Mouse (Mus musculus) embryonic facial prominence, embryonic 15.5 days (tissue): ENCODE results near the gene Vmn1r4. TPM values are rescaled to one million over a fixed set of nuclear protein-coding genes. Genes with fewer than 3 reads are reported as not detected.

Experiments
- ATAC-seq: fragments of 200-750 bp; cut with Nextera tagmentation; 2 replicates; pipeline ENCODE4 v1.8.0; 2017; ENCODE audit warnings: low read depth, moderate TSS enrichment; ENCODE audit not compliant: insufficient number of reproducible peaks, low FRiP score, low TSS enrichment
- H3K27ac ChIP-seq: fragments of 300-500 bp; sonication (generic); replicated peaks from 2 replicates; pipeline ENCODE4 v1.5.1; 2015; ENCODE audit warnings: mild to moderate bottlenecking, inconsistent platforms
- H3K27me3 ChIP-seq: fragments of 300-500 bp; sonication (generic); 2 replicates; pipeline ENCODE4 v1.6.1; 2015; ENCODE audit warnings: inconsistent platforms
- H3K36me3 ChIP-seq: fragments of 300-500 bp; sonication (generic); 2 replicates; pipeline ENCODE4 v1.6.1; 2015; ENCODE audit warnings: mild to moderate bottlenecking, inconsistent platforms
- H3K4me1 ChIP-seq: fragments of 300-500 bp; sonication (generic); 2 replicates; pipeline ENCODE4 v1.6.1; 2015; ENCODE audit warnings: inconsistent platforms
- H3K4me2 ChIP-seq: fragments of 300-500 bp; sonication (generic); replicated peaks from 2 replicates; pipeline ENCODE4 v1.6.1; 2015; ENCODE audit warnings: mild to moderate bottlenecking, inconsistent platforms
- H3K4me3 ChIP-seq: fragments of 300-500 bp; sonication (generic); replicated peaks from 2 replicates; pipeline ENCODE4 v1.5.1; 2015; ENCODE audit warnings: mild to moderate bottlenecking, inconsistent platforms
- H3K9ac ChIP-seq: fragments of 300-500 bp; sonication (generic); 2 replicates; pipeline ENCODE4 v1.6.1; 2015; ENCODE audit warnings: inconsistent platforms
- H3K9me3 ChIP-seq: fragments of 300-500 bp; sonication (generic); replicated peaks from 2 replicates; pipeline ENCODE4 v1.6.1; 2016; ENCODE audit warnings: inconsistent platforms
- WGBS: fragments of 180-500 bp; shearing (Covaris S2); methylation state at CpG from one replicate; pipeline ENCODE4 v1.1.7; 2015; 5-methylcytosine and 5-hydroxymethylcytosine counted together
- polyA plus RNA-seq: library from polyadenylated mRNA; unstranded; fragments of >200 nt; fragmentation: Nextera tagmentation; extraction: Ambion mirVana; gene quantifications from 2 replicates; pipeline ENCODE4 v1.2.1, GENCODE M21; 2015

The Vmn1r4 gene
- polyA plus RNA-seq, 1 experiment from 2014 or later: 0.31 TPM

DNA sequence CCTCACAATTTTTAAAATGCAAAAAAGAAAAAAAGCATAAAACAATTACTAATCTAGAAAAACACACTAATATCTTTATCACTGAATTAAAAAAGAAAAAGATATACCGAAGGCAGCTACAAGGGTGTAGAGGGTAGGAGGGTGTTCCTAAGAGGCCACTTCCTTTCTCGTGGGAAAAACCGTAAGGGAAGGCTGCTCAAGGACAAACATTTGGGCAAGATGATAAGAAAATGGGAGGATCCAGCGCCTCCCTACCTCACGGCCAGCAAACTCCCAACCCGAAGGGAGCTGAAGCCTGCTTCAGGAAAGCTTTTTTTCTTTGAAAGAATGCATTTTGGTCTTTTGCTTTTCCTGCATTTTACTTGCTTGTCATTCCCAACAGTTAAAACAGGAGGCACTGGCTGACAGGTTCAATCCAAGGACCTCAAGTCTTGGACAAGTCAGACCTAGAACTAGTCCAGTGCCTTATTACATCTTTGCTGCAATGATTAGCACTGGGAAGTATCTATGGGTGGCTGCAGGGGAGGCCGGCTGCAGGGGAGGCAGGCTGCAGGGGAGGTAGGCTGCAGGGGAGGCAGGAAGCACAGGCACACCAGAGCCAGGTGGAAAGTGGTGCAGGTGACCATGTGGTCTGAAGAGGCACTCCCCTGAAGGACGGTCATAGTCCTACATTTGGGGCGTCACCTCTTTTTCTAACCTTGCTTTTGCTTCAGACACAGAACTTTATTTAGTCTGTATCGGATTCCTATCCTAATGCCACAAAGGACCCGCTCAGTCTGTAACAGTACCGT lies 6.0 kb upstream of the Vmn1r4 start:
- no peak overlapping the region for H3K4me2 ChIP-seq
- H3K4me1 ChIP-seq: peaks cover 18% of the 10 kb centered on the region
- no peak for ATAC-seq
- no peaks in the 10 kb centered on the region for H3K9me3 ChIP-seq
- WGBS: 73% methylated on average over 12 of the region's 12 CpGs
- no peak overlapping the region for H3K4me3 ChIP-seq
- H3K9ac ChIP-seq: no peak overlapping the region
- no peaks in the 10 kb centered on the region for H3K36me3 ChIP-seq
- no peaks in the 10 kb centered on the region for H3K27me3 ChIP-seq
- H3K27ac ChIP-seq: no peak overlapping the region

DNA sequence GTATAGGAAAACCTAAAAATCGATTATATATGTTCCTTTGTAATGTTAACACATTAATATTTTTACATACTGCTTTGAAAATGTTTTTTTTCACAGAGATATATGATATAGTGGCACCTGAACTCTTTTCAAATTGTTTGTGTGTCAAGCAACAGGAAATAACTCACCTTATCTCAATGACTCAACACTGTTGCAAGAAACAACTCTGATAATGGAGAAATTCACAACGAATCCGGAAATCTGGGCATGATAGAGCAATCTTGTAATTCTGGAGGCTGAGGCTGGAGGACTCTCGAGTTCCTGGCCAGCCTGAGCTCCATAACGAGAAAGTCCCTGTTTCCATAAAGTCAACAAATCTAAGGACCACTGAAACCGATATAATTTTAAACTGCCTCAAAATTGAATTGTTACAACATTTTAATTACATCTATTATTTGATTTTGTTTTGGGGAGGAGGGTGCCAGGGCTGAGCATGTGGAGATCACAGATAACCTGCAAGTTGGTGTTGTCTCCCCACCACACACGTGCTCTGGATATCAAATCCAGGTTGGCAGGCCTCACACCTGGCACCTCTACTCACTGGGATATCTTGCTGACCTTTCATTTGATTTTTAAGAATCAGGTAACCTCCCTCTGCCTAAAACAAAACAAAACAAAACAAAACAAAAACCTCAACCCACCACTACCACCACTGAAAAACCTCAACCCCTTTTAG lies 4.3 kb upstream of the Vmn1r4 start:
- WGBS: 85% methylated on average over 7 of the region's 7 CpGs
- no peaks in the 10 kb centered on the region for H3K27me3 ChIP-seq
- no peak overlapping the region for H3K4me3 ChIP-seq
- ATAC-seq: no peak
- H3K27ac ChIP-seq: no peak overlapping the region
- no peak overlapping the region for H3K4me2 ChIP-seq
- no peak overlapping the region for H3K9ac ChIP-seq
- H3K36me3 ChIP-seq: no peaks in the 10 kb centered on the region
- no peaks in the 10 kb centered on the region for H3K9me3 ChIP-seq
- H3K4me1 ChIP-seq: peaks cover 11% of the 10 kb centered on the region; the same call in 1 of the 2 replicates

DNA sequence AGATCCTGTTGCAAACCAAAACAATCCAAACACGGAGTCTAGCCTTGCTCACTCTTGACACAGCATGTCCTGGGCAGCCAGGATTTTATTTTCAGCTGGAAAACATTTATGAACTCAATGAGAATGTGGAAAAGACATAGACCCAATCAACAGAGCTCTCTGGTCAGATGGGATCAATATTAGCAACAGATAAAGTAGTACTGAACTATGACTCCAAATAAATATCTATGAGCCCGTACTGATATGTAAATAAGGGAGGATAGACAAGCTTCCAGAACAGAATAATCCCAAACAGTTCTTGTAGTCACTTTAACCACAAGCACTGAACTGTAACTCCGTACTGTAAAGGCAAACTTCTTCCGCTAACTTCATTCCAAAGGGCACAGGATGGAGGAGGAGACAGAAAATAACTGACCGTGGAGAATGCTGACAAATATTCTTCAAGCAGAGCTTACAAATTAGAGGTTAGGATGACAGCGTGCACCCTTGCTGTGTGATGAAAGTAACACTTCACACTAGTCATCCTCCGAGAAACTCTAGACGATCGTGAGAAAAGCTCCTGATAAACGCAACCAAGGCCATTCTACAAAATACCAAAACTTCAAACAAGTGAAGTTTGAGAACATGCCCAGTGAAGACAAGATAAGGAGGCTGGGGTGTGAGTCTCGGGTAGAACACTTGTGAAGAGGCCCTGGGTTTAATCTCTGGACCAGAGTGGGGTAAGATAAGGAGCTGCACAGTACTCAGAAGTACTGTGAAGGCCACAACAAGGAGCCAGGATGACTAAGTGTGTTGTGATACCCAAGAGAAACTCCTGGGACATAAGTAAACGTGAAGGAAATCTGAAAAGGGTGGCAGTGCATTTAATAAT lies 3.4 kb upstream of the Vmn1r4 start:
- Histone ChIP-seq H3K9ac (no peak overlapping the region), H3K4me3 (no peak overlapping the region), H3K4me1 (peaks cover 11% of the 10 kb centered on the region; the same call in 1 of the 2 replicates), H3K36me3 (no peaks in the 10 kb centered on the region), H3K27me3 (no peaks in the 10 kb centered on the region), H3K4me2 (no peak overlapping the region), H3K9me3 (no peaks in the 10 kb centered on the region), H3K27ac (no peak overlapping the region)
- WGBS: 63% methylated on average over 12 of the region's 12 CpGs
- ATAC-seq: no peak

DNA sequence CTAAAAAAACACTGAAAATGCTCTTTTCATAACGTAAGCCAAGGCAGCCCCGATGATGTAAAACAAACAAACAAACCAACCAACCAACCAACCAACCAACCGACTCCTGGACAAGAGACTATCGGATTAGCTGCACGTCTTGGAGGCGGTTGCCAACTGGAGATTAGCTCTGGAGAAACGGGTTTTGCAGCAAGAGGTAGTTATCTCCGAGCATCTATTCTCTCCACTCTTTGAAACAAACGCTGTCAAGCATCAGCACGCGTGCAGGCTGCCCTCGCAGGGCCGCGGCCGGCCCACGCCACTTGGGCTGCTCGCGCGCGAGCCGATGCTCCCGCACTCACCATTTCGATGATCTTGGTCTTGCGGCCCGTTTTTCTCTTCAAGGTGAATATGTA lies 487 bp upstream of the Vmn1r4 start:
- peak overlapping the region; percentile 52 for H3K4me2 ChIP-seq
- H3K36me3 ChIP-seq: no peaks in the 10 kb centered on the region
- no peaks in the 10 kb centered on the region for H3K9me3 ChIP-seq
- H3K27ac ChIP-seq: peak overlapping the region; percentile 88
- H3K9ac ChIP-seq: peak overlapping the region; percentile 87
- WGBS: under 1% methylated on average over 25 of the region's 25 CpGs
- H3K4me1 ChIP-seq: peaks cover 7% of the 10 kb centered on the region; the same call in 1 of the 2 replicates
- H3K27me3 ChIP-seq: no peaks in the 10 kb centered on the region
- H3K4me3 ChIP-seq: peak overlapping the region; percentile 88
- no peak; the same call in 1 of the 2 replicates for ATAC-seq

DNA sequence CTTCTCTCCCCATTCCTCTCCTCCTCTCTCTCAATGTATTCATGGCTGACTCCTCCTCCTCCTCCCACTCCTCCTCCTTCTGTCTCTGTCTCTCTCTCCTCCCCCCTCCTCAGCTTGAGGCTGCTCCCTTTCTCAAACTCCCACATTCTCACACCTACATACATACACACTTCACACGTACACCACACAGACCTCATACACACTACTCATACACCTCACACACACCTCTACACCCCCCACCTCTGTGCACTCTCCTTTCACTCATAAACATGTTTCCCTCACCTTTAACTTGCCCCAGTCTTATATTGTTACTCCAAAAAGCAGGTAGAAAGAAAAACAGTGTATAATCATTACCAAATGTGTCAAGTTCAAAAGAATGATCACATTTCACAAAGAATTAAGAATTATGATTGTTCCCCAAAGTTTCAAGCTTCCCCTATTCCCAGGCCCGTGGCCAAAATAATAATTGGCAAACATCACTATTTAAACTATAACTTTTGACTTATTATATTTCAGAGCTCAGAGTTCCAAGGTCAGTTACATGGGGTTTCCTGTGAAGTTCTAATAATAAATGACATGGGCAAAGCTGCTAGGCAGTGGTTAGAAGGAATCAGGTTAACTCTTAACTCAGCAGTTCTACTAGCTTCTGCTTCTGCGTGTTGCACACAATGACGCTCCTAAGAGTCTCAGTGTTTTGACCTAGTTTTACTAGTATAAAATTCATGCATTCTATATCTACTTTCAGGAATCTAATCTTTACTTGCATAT lies 8.0 kb downstream of the Vmn1r4 start:
- H3K27ac ChIP-seq: no peak overlapping the region
- no peak overlapping the region for H3K4me3 ChIP-seq
- H3K4me2 ChIP-seq: no peak overlapping the region
- WGBS: 67% methylated on average over 4 of the region's 4 CpGs
- H3K36me3 ChIP-seq: no peaks in the 10 kb centered on the region
- no peaks in the 10 kb centered on the region for H3K27me3 ChIP-seq
- H3K9ac ChIP-seq: no peak overlapping the region
- H3K4me1 ChIP-seq: no peaks in the 10 kb centered on the region
- no peak for ATAC-seq
- no peaks in the 10 kb centered on the region for H3K9me3 ChIP-seq

DNA sequence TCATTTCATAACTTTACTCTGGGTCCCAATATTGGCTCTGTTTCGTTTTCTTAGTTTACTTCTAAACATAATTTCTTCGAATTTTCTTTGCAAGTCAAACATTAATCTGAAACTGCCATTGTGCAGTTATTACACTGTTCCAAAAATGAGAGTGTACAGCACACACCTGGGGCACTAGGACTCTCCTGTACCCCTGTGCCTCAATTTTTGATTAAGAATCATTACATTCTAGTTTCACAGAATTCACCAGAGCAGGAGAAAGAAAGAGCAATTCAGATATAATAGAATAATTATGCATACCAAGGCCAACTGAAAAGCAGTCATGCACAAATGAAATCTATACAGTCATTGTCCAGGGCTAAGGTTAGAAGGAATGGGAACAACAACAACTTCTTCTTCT lies 8.6 kb downstream of the Vmn1r4 start:
- Histone ChIP-seq H3K27me3 (no peaks in the 10 kb centered on the region), H3K9me3 (no peaks in the 10 kb centered on the region), H3K27ac (no peak overlapping the region), H3K4me1 (no peaks in the 10 kb centered on the region), H3K9ac (no peak overlapping the region), H3K4me2 (no peak overlapping the region), H3K36me3 (no peaks in the 10 kb centered on the region), H3K4me3 (no peak overlapping the region)
- 64% methylated on average over 2 of the region's 2 CpGs for WGBS
- no peak for ATAC-seq

DNA sequence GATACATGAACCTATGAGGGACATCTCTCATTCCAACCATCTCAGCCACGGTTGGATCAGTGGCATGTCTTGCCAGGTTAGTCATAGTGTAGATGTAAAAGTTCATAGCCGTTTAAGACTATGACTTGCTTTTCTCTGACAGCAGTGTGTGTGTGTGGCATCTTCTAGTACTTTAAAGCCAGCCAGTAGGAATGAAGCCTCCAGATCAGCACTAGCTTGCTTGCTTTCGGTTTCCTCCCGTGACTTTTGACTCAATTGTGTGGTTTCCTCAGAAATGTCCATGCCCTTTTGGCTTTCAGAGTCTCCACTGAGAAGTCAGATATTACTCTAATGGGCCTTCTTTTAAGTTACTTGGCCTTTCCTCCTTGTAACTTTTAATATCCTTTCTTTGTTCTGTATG lies 10.6 kb downstream of the Vmn1r4 start:
- Histone ChIP-seq H3K27me3 (no peaks in the 10 kb centered on the region), H3K9ac (no peak overlapping the region), H3K36me3 (no peaks in the 10 kb centered on the region), H3K4me3 (no peak overlapping the region), H3K4me1 (no peaks in the 10 kb centered on the region), H3K9me3 (no peaks in the 10 kb centered on the region), H3K4me2 (no peak overlapping the region), H3K27ac (no peak overlapping the region)
- ATAC-seq: no peak
- WGBS: 78% methylated on average over 4 of the region's 4 CpGs

DNA sequence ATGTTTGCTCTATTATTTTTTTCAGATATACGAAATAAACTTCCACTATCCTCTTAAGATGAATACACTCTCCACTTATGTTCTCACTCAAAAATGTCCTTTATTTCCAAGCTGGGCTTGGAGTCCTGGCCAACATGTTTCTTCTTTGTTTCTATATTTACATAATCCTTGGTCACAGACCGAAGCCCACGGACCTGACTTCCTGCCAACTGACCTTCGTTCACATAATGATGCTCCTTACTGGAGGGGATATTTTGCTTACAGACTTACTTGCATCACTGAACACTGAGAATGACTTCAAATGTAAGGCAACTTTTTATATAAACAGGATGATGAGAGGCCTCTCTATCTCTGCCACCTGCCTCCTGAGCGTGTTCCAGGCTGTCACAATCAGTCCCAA lies 32.6 kb downstream of the Vmn1r4 start:
- Histone ChIP-seq H3K27me3 (no peaks in the 10 kb centered on the region), H3K4me1 (no peaks in the 10 kb centered on the region), H3K4me3 (no peak overlapping the region), H3K9me3 (no peaks in the 10 kb centered on the region), H3K27ac (no peak overlapping the region), H3K4me2 (no peak overlapping the region), H3K36me3 (no peaks in the 10 kb centered on the region), H3K9ac (no peak overlapping the region)
- no peak for ATAC-seq
- WGBS: 77% methylated on average over 5 of the region's 5 CpGs

DNA sequence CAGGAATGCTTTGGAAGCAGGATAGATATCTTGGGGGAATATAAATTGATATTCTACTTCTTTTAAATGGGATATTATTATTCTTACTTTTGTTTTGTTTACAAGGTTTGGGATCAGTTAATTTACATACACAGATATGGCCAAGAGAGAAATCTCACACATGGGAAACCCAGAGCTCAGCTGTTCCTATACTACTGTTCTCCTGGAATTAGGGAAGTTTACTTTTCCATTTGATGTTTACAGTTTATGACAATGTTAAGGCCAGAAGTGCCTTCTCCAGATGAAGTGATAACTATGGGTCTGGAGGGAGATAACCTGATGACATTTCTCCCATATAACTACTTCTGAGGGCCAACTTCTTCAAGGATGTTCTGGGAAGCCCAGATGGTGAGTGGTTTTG lies 46.2 kb downstream of the Vmn1r4 start, which contains the start of gene Vmn1r5:
Gene Vmn1r5, plus strand, starts transcription at position 301 of the 400 bp plus-strand sequence.
- no peak within 1 kb of the TSS for H3K27ac ChIP-seq
- no peaks in the 10 kb centered on the region for H3K36me3 ChIP-seq
- H3K27me3 ChIP-seq: no peaks in the 10 kb centered on the region
- no peak for ATAC-seq
- no peaks in the 10 kb centered on the region for H3K9me3 ChIP-seq
- H3K9ac ChIP-seq: no peak within 1 kb of the TSS
- no peak within 1 kb of the TSS for H3K4me3 ChIP-seq
- H3K4me1 ChIP-seq: no peaks in the 10 kb centered on the region
- no peak within 1 kb of the TSS for H3K4me2 ChIP-seq

DNA sequence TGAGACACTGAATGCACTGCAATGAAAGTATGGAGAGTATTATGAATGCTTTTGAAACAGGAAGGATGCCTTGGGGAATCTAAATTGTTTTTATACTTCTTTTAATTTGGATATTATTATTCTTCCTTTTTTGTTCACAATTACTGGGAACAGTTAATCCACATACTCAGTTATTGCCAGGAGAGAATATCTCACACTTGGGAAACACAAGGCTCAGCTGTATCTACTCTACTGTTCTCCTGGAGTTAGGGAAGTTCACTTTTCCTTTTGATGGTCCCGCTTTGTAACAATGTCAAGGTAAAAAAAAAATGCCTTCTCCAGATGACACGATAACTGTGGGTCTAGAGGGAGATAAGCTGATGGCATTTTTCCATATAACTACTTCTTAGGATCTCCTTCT lies 73.1 kb downstream of the Vmn1r4 start, which contains the start of gene Vmn1r6:
Gene Vmn1r6, plus strand, starts transcription at position 301 of the 400 bp plus-strand sequence.
- Histone ChIP-seq H3K4me1 (no peaks in the 10 kb centered on the region), H3K27me3 (no peaks in the 10 kb centered on the region), H3K36me3 (no peaks in the 10 kb centered on the region), H3K4me3 (no peak within 1 kb of the TSS), H3K9ac (no peak within 1 kb of the TSS), H3K4me2 (no peak within 1 kb of the TSS), H3K27ac (no peak within 1 kb of the TSS), H3K9me3 (no peaks in the 10 kb centered on the region)
- ATAC-seq: no peak
- 85% methylated on average over 2 of the region's 2 CpGs for WGBS
